Mouse (Mus musculus): ENCODE data around the gene Cytl1.

Cytl1 gene

DNA sequence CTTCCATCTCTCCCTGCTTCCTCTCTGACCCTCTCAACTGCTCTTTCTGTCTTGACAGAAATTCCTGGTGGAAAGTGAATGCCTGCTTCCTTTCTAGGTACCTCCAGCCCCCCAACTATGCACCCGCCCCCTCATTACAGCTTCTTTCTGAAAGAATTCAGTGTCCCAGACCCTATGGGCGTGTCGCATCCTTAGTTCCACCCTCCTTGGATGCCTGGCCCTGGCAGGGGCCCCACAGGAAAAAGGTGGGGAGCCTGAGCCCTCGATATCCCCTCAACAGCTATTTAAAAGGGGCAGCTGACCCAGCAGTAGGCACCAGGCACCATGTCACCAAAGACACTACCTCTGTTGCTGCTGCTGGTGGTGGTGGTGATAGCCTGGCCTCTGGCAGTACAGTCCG is at the start of gene Cytl1:
Gene Cytl1, plus strand, starts transcription at position 296 of the 400 bp plus-strand sequence.
- no peak for DNase-seq (ENCODE audit: low read depth, low spot score)

- no peak for DNase-seq (ENCODE audit: low read depth, low spot score)
Measured at GRCm38 (mm10) chr5:37692759-37693158, 42.6 kb upstream of the Cytl1 start.

DNA sequence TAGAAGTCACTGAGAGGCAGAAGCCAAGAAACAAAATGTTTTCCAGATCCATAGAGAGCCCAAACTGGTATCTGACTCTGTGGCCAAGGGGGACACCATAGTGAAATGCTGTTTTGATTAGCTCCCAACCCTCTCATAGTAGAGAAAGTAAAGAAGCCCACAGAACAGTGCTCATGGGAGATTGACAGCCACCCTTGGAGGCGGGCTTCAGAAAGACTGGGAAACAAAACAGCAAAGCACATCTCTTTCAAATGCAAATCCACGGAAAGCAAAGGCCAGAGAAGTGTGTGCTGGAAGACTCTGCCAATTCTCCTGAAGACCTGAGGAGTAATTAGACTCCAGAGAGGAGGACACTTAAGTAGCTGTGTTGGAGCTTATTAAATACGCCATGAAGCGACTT is 39.5 kb upstream of the Cytl1 start:
- no peak for DNase-seq (ENCODE audit: low read depth, low spot score)

GRCm38 (mm10) chr5:37697286-37697685 is 38.0 kb upstream of the Cytl1 start:
- no peak for DNase-seq (ENCODE audit: low read depth, low spot score)

GRCm38 (mm10) chr5:37699757-37700156 is 35.6 kb upstream of the Cytl1 start:
- no peak for DNase-seq (ENCODE audit: low read depth, low spot score)

GRCm38 (mm10) chr5:37704962-37705361 is 30.4 kb upstream of the Cytl1 start:
- no peak for DNase-seq (ENCODE audit: low read depth, low spot score)

- DNase-seq (ENCODE audit: low read depth, low spot score), result peak; percentile 26
Measured at GRCm38 (mm10) chr5:37708124-37708523, 27.2 kb upstream of the Cytl1 start.

DNA sequence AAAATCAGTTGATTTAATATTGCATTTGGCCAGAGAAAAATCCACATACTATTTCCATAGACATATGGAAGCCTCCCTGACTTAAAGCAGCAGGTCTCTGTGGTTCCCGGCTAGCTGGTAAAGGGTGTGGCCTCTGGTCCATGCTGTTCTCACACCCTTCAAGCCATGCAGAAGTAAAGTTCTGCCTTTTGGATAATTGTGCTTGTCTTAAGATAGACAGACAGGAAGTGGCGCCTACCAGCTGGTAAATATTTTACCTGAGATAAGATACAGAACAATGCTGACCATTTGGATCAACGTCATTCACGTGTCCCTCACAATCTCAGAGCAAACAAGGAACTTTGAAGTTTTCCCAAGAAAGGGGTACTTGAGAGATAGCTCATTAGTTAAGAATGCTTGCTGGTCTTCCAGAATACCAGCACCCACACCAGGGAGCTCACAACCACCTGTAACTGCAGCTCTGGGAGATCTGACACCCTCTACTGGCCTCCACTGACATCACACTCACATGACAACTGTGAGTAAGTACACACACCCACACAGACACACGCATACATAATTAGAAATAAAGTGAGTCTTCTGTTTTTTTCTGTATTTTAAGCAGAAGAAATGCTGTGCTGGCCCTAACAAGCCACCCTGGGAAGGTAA is 25.9 kb upstream of the Cytl1 start:
- DNase-seq (ENCODE audit: low read depth, low spot score), result no peak

GRCm38 (mm10) chr5:37716505-37717372 is 18.6 kb upstream of the Cytl1 start, which contains the start of gene Stk32b:
Gene Stk32b, minus strand, starts transcription at chr5:37717171.
- no peak for DNase-seq (ENCODE audit: low read depth, low spot score)

- DNase-seq (ENCODE audit: low read depth, low spot score), result peak; percentile 58
Measured at GRCm38 (mm10) chr5:37717384-37717963, 17.8 kb upstream of the Cytl1 start.

DNA sequence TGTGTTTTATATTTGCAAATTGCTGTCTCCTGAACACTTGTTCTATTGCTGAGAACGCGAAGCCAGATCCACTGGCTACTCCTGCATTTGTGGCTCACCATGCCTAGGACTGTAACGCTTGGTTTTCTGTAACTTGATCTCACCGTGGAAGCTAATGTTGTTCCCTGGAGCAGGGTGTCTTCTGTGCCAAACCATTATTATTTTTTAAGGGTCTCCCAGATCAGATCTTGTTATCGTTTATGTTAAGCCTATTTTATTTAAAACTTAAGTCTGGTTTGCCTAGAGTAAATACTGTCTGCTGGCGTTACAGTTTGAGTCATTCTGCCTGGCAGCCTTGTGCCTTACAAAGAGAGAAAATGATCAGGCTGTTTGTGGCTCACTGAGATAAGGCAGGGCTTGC is 14.6 kb upstream of the Cytl1 start:
- no peak for DNase-seq (ENCODE audit: low read depth, low spot score)

DNA sequence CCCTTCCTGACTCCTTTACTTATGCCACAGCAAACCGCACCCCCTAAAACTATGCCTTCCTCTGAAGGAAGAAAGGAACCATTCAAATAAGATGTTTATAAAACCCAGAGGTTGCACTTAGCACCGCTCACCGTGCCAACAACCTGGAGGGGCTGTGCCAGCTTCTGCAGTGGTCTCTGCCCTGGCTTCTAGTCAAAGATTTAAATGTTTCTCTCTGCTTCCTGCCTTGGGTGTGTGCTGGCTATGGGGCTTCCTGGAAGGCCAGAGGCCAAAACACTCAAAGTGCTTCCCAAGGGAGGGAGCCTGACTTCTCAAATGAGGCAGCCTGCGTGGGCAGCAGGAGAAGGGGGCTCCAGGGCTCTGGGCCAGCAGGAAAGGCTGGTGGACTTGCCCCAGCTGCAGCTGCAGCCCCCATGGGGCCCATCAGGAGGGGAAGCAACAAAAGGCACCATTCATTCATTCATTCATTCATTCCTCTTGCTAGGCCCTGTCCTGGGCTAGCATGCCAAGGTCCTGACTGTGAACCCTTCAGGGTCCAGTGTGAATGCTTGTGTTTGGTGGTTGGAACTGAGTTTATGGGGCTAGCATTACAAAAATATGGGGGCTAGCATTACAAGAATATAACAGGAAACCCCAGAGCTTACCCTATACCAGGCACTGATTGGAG is 10.0 kb upstream of the Cytl1 start:
- DNase-seq (ENCODE audit: low read depth, low spot score), result no peak

DNA sequence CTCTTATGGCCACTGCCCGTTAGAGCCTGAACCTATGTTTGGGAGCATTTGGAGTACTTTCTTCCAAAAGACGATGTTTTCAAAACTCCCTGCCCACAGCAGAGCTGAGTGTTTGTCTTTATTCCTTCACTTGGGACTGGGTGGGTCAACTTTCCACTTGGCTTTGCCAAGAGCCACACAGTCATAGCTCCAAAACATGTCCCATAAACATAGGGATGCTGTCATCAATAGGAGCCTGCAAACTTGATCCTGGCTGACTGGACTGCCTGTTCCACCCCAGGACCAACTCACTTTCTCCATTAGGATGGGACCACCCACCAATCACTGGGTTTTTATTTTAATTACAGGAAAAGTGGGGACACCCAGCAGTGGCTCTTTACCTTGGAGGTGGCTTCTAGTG is 4.5 kb upstream of the Cytl1 start:
- DNase-seq (ENCODE audit: low read depth, low spot score), result no peak

DNA sequence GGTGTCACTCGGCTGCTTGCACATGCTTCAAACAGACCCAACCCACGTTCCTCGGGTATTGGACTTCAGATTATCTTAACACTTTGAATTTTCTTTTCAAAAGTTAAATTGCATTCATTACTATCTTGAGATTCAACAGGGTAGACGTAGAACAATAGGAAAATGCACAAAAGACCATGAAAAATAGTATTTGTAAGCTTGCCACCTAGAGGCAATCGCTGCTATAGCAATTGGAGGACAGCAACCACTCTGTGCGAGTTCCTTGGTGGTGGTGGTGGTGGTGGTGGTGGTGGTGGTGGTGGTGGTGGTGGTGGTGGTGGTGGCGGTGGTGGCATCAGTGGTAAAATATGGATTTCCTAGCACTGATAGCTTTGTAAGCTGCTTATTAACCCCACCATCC is 894 bp downstream of the Cytl1 start:
- DNase-seq (ENCODE audit: low read depth, low spot score), result no peak

DNA sequence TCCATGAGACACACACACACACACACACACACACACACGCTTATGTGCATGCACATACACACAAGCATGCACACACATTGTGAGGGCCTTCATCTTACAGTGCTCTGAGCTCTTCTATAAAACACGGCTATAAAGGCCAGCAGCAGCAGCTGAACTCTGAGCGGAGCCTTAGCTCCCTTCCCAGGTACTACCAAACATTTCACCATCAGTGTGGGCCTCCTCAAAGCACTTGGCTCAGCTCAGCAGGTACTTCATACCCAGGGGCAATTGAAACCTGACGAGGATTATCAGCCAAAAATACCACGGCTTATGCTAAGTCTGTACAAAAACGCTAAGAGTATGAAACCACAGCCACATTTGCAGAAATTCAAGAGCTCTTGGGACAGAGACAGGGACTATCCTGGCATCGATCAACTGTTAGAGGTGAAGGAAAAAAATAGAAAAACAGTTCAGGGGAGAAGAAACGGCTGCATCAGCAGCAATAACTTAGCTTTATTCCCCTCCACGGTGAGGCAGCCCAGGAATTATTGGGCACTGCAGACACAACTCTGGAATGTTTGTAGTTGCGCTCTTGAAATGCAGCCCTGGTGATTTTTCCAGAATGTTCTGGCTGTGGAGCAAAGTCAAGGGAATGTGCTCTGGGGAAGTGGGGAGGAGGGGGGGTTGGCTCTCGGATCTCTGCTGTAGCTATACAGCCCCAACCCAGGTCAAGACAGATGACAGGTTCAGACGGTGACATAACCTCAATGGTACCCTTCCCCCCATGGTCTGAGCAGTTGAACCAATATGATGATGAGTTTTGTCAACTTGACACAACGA is 8.8 kb downstream of the Cytl1 start:
- DNase-seq (ENCODE audit: low read depth, low spot score), result no peak

DNA sequence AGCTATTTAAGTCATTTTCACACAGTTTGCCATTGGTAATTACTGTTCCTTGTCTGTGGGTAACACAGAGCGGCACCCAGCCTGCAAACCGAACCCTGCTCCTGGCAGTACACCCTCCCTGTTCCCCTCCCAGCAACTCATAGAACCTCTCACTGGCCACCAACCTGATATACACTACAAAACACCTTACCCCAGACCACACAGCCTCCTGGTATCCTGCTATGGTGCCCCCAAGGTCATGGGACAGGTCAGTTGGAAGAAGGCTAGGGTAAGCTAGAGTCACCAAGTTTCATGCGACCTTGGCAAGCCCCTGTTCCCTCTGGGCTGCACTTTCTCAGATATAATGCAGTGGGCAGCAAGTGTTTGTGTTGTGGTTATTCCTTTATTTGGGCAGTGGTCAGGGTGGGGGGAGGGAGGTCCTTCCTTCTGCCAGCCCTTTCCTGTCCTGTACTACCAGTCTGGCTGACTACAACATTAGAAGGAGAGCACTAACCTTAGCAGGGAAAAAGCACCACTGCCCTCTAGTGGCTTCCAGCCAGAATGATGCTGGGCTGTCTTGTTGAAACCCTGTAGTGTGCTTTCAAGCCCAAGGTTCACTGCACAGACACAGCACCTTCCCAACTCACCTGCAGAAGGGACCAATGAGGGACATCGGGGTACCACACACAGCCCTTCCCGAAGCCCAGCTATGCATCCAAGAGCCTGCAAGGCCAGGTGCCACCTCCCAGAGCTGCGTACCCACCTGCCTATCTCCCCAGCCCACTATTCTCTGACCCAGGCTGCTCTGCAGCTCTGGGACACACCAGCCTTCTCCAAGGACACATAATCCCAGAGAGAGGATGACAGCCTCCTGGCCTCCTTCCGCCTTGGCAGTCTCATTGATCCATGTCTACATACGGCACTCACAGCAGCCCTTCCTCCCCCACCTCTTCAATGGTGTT is 17.0 kb downstream of the Cytl1 start:
- DNase-seq (ENCODE audit: low read depth, low spot score), result peak; percentile 88

DNA sequence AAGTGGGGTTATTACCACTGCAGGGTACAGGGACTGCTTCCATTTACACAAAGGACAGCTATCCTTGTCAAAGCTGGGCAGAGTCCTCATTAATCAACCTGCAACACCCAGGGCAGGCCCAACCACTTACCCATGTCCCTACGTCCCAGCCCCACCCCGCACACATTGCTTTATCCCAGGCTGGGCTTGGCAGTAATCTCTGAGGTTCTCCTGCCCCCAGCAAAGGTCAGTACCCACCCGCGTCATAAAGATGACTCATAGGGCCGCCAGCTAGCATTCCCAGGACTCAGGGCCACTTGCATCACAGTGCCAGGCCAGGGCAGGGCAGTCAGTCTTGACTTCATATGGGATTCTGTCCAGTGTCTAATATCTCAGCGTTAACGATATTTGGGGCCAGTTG is 18.0 kb downstream of the Cytl1 start:
- peak; percentile 64 for DNase-seq (ENCODE audit: low read depth, low spot score)

GRCm38 (mm10) chr5:37762046-37762445 is 26.7 kb downstream of the Cytl1 start:
- DNase-seq (ENCODE audit: low read depth, low spot score), result no peak

- no peak for DNase-seq (ENCODE audit: low read depth, low spot score)
Measured at GRCm38 (mm10) chr5:37765851-37766250, 30.5 kb downstream of the Cytl1 start.

- DNase-seq (ENCODE audit: low read depth, low spot score), result no peak
Measured at GRCm38 (mm10) chr5:37767231-37767630, 31.9 kb downstream of the Cytl1 start.
